Mouse (Mus musculus) G1E (cell line): Measurements from ENCODE around the gene Gm40460. TPM values are rescaled to one million over a fixed set of nuclear protein-coding genes. Genes with fewer than 3 reads are reported as not detected.
"Not testable (repeated sequence)": the region's sequence is repeated elsewhere in the genome, so short reads cannot be mapped to it uniquely, and the experiment has no call there.

ENCODE experiments used
- ATAC-seq: 2 replicates; pipeline ENCODE4 v1.8.0; 2016; ENCODE audit warnings: mild to moderate bottlenecking; ENCODE audit not compliant: insufficient number of reproducible peaks, poor library complexity, low FRiP score, severe bottlenecking; ENCODE audit errors: extremely low read depth
- DNase-seq: peaks from one replicate; pipeline ENCODE4 v3.0.0; 2012; ENCODE audit warnings: low spot score
- H3K27me3 ChIP-seq: 2 replicates; pipeline ENCODE4 v1.6.1; 2012; ENCODE audit warnings: mild to moderate bottlenecking, low read length, inconsistent platforms; ENCODE audit not compliant: insufficient read depth
- H3K36me3 ChIP-seq: replicated peaks from 2 replicates; pipeline ENCODE3; 2012; ENCODE audit warnings: mild to moderate bottlenecking, inconsistent platforms
- H3K4me1 ChIP-seq: 2 replicates; pipeline ENCODE4 v1.6.1; 2012; ENCODE audit warnings: low read depth, low read length, inconsistent platforms, mixed read lengths; ENCODE audit not compliant: insufficient read depth
- H3K4me3 ChIP-seq: 2 replicates; pipeline ENCODE4 v1.5.1; 2012; ENCODE audit warnings: low read depth, mild to moderate bottlenecking, inconsistent platforms, low read length, moderate library complexity, mixed read lengths
- H3K9me3 ChIP-seq: replicated peaks from 2 replicates; pipeline ENCODE4 v1.6.1; 2012; ENCODE audit warnings: inconsistent platforms
- CTCF ChIP-seq: IDR thresholded peaks from 2 replicates; pipeline ENCODE4 v1.5.1; 2012; ENCODE audit warnings: low read depth, low read length, inconsistent platforms, mixed read lengths
- GATA1 ChIP-seq: IDR thresholded peaks from 2 replicates; pipeline ENCODE4 v1.6.1; 2012; ENCODE audit warnings: borderline replicate concordance, low read length, inconsistent platforms, mixed read lengths
- GATA2 ChIP-seq: IDR thresholded peaks from 2 replicates; pipeline ENCODE4 v1.6.1; 2012; ENCODE audit warnings: low read depth, low read length, inconsistent platforms, borderline replicate concordance
- POLR2AphosphoS5 ChIP-seq: IDR thresholded peaks from 2 replicates; pipeline ENCODE4 v1.6.1; 2012; ENCODE audit warnings: low read depth, low read length, inconsistent platforms; ENCODE audit not compliant: insufficient replicate concordance
- TAL1 ChIP-seq: conservative IDR thresholded peaks from 2 replicates; pipeline ENCODE4 v1.6.1; 2012; ENCODE audit warnings: low read depth, low read length, inconsistent platforms, mixed read lengths
- polyA plus RNA-seq: library from polyadenylated mRNA; stranded (reverse); fragments of >175 nt; gene quantifications from 2 replicates; pipeline ENCODE4 v1.2.3, GENCODE M21; 2012
- total RNA-seq, 2 experiments: library from RNA; stranded (forward) in 1 of 2; stranded (reverse) in 1 of 2; fragments of 200-1000 nt in 1 of 2; fragments of >200 nt in 1 of 2; fragmentation: Nextera tagmentation in 1 of 2; gene quantifications; 2 replicates each; pipeline ENCODE4 v1.2.3; 2014 to 2017

Gene Gm40460
- total and polyA plus RNA-seq, 3 experiments: not detected

GRCm38 (mm10) chr7:142211559-142211958 lies 29.3 kb downstream of the Gm40460 start, which contains the start of gene Gm7579:
Gm7579 (plus strand) TSS chr7:142211859.
- Histone ChIP-seq H3K27me3 (peaks cover 7% of the 10 kb centered on the region; the same call in 1 of the 2 replicates), H3K4me3 (no peak within 1 kb of the TSS), H3K36me3 (no peaks in the 10 kb centered on the region), H3K9me3 (no peaks in the 10 kb centered on the region), H3K4me1 (no peaks in the 10 kb centered on the region; the same call in 1 of the 2 replicates)
- no peak for TF ChIP-seq GATA2
- no peak for TF ChIP-seq POLR2AphosphoS5
- no peak for TF ChIP-seq GATA1
- no peak for TF ChIP-seq CTCF
- no peak for TF ChIP-seq TAL1
- ATAC-seq: no peak
- no peak for DNase-seq

- H3K4me1 ChIP-seq, DNase-seq, H3K9me3 ChIP-seq, H3K4me3 ChIP-seq, H3K36me3 ChIP-seq, ATAC-seq, H3K27me3 ChIP-seq: not testable (repeated sequence)
These were observed 34.0 kb downstream of the Gm40460 start for GRCm38 (mm10) chr7:142206891-142207290.

GRCm38 (mm10) chr7:142205488-142205887 lies 35.4 kb downstream of the Gm40460 start:
- Histone ChIP-seq H3K4me3 (no peak overlapping the region), H3K36me3 (no peaks in the 10 kb centered on the region), H3K4me1 (no peaks in the 10 kb centered on the region; the same call in 1 of the 2 replicates), H3K9me3 (no peaks in the 10 kb centered on the region), H3K27me3 (peaks cover 6% of the 10 kb centered on the region)
- no peak for DNase-seq
- no peak for ATAC-seq
- TF ChIP-seq CTCF: no peak
- TF ChIP-seq GATA2: no peak
- TF ChIP-seq POLR2AphosphoS5: no peak
- TF ChIP-seq GATA1: no peak
- no peak for TF ChIP-seq TAL1

GRCm38 (mm10) chr7:142201064-142201463 lies 39.8 kb downstream of the Gm40460 start, which contains the start of gene Krtap5-3:
Krtap5-3 (plus strand) TSS chr7:142201364.
- Histone ChIP-seq H3K4me3 (no peak within 1 kb of the TSS), H3K36me3 (no peaks in the 10 kb centered on the region), H3K9me3 (no peaks in the 10 kb centered on the region), H3K4me1 (no peaks in the 10 kb centered on the region), H3K27me3 (peaks cover 3% of the 10 kb centered on the region)
- ATAC-seq (no peak), DNase-seq (no peak)
- no peak for TF ChIP-seq GATA2
- no peak for TF ChIP-seq POLR2AphosphoS5
- TF ChIP-seq GATA1: no peak
- TF ChIP-seq TAL1: no peak
- no peak for TF ChIP-seq CTCF

- Histone ChIP-seq H3K4me1 (no peaks in the 10 kb centered on the region), H3K27me3 (peaks cover 3% of the 10 kb centered on the region), H3K36me3 (no peaks in the 10 kb centered on the region), H3K9me3 (0 out of 2 replicates have a peak, but pooled peaks cover 2% of the 10 kb centered on the region), H3K4me3 (no peak overlapping the region)
- ATAC-seq: no peak
- TF ChIP-seq GATA1 (no peak), TAL1 (no peak), GATA2 (no peak), CTCF (no peak), POLR2AphosphoS5 (no peak)
- no peak for DNase-seq
These were observed 42.1 kb downstream of the Gm40460 start for GRCm38 (mm10) chr7:142198748-142199147.

Other genes starting within 250 kb of the Gm40460 start
Only the 20 nearest of the 22 such genes appear.
- 23.3 and 25.9 TPM in 2 replicates for gene Mob2, start 180.0 kb downstream of the Gm40460 start, total RNA-seq (2014; fragmentation: Nextera tagmentation)
- 33.9 and 41.5 TPM in 2 replicates for gene Mob2, start 180.0 kb downstream of the Gm40460 start, total RNA-seq (2017)
- 36.3 and 37.1 TPM in 2 replicates for gene Mob2, start 180.0 kb downstream of the Gm40460 start, polyA plus RNA-seq
- gene Dusp8, start 145.2 kb downstream of the Gm40460 start, total RNA-seq (2014; fragmentation: Nextera tagmentation): 2.0 TPM in 1 of 2 replicates, not detected in the other
- gene Dusp8, start 145.2 kb downstream of the Gm40460 start, total RNA-seq (2017): 0.06 and 0.11 TPM in 2 replicates
- 0.01 TPM in 1 of 2 replicates, not detected in the other for gene Dusp8, start 145.2 kb downstream of the Gm40460 start, polyA plus RNA-seq
- not detected in 2 replicates for gene Gm45618, start 120.3 kb downstream of the Gm40460 start, total RNA-seq (2014; fragmentation: Nextera tagmentation)
- gene Gm45618, start 120.3 kb downstream of the Gm40460 start, total RNA-seq (2017): not detected in 2 replicates
- not detected in 2 replicates for gene Gm45618, start 120.3 kb downstream of the Gm40460 start, polyA plus RNA-seq
- gene Gm39115, start 105.0 kb downstream of the Gm40460 start, total RNA-seq (2014; fragmentation: Nextera tagmentation): not detected in 2 replicates
- gene Gm39115, start 105.0 kb downstream of the Gm40460 start, total RNA-seq (2017): not detected in 2 replicates
- gene Gm39115, start 105.0 kb downstream of the Gm40460 start, polyA plus RNA-seq: not detected in 2 replicates
- gene Gm45337, start 96.5 kb downstream of the Gm40460 start, total RNA-seq (2014; fragmentation: Nextera tagmentation): not detected in 2 replicates
- gene Gm45337, start 96.5 kb downstream of the Gm40460 start, total RNA-seq (2017): not detected in 2 replicates
- not detected in 2 replicates for gene Gm45337, start 96.5 kb downstream of the Gm40460 start, polyA plus RNA-seq
- gene Gm29735, start 84.0 kb downstream of the Gm40460 start, total RNA-seq (2014; fragmentation: Nextera tagmentation): not detected in 2 replicates
- gene Gm29735, start 84.0 kb downstream of the Gm40460 start, total RNA-seq (2017): not detected in 2 replicates
- gene Gm29735, start 84.0 kb downstream of the Gm40460 start, polyA plus RNA-seq: not detected in 2 replicates
- not detected in 2 replicates for gene Gm4553, start 75.3 kb downstream of the Gm40460 start, total RNA-seq (2014; fragmentation: Nextera tagmentation)
- gene Gm4553, start 75.3 kb downstream of the Gm40460 start, total RNA-seq (2017): not detected in 2 replicates
- not detected in 2 replicates for gene Gm4553, start 75.3 kb downstream of the Gm40460 start, polyA plus RNA-seq
- not detected in 2 replicates for gene Krtap5-2, start 65.1 kb downstream of the Gm40460 start, total RNA-seq (2014; fragmentation: Nextera tagmentation)
- 0.12 TPM in 1 of 2 replicates, not detected in the other for gene Krtap5-2, start 65.1 kb downstream of the Gm40460 start, total RNA-seq (2017)
- not detected in 2 replicates for gene Krtap5-2, start 65.1 kb downstream of the Gm40460 start, polyA plus RNA-seq
- gene Gm10153, start 50.7 kb downstream of the Gm40460 start, total RNA-seq (2014; fragmentation: Nextera tagmentation): not detected in 2 replicates
- gene Gm10153, start 50.7 kb downstream of the Gm40460 start, total RNA-seq (2017): not detected in 2 replicates
- not detected in 2 replicates for gene Gm10153, start 50.7 kb downstream of the Gm40460 start, polyA plus RNA-seq
- not detected in 2 replicates for gene Krtap5-3, start 39.7 kb downstream of the Gm40460 start, total RNA-seq (2014; fragmentation: Nextera tagmentation)
- gene Krtap5-3, start 39.7 kb downstream of the Gm40460 start, total RNA-seq (2017): not detected in 2 replicates
- not detected in 2 replicates for gene Krtap5-3, start 39.7 kb downstream of the Gm40460 start, polyA plus RNA-seq
- not detected in 2 replicates for gene Gm7579, start 29.2 kb downstream of the Gm40460 start, total RNA-seq (2014; fragmentation: Nextera tagmentation)
- not detected in 2 replicates for gene Gm7579, start 29.2 kb downstream of the Gm40460 start, total RNA-seq (2017)
- not detected in 2 replicates for gene Gm7579, start 29.2 kb downstream of the Gm40460 start, polyA plus RNA-seq
- not detected in 2 replicates for gene Krtap5-5, start 11.1 kb downstream of the Gm40460 start, total RNA-seq (2014; fragmentation: Nextera tagmentation)
- gene Krtap5-5, start 11.1 kb downstream of the Gm40460 start, total RNA-seq (2017): not detected in 2 replicates
- not detected in 2 replicates for gene Krtap5-5, start 11.1 kb downstream of the Gm40460 start, polyA plus RNA-seq
- not detected in 2 replicates for gene Gm2431, start 17.3 kb upstream of the Gm40460 start, total RNA-seq (2014; fragmentation: Nextera tagmentation)
- gene Gm2431, start 17.3 kb upstream of the Gm40460 start, total RNA-seq (2017): not detected in 2 replicates
- not detected in 2 replicates for gene Gm2431, start 17.3 kb upstream of the Gm40460 start, polyA plus RNA-seq
- not detected in 2 replicates for gene Gm4559, start 33.3 kb upstream of the Gm40460 start, total RNA-seq (2014; fragmentation: Nextera tagmentation)
- not detected in 2 replicates for gene Gm4559, start 33.3 kb upstream of the Gm40460 start, total RNA-seq (2017)
- not detected in 2 replicates for gene Gm4559, start 33.3 kb upstream of the Gm40460 start, polyA plus RNA-seq
- gene Krtap5-1, start 56.0 kb upstream of the Gm40460 start, total RNA-seq (2014; fragmentation: Nextera tagmentation): not detected in 2 replicates
- not detected in 2 replicates for gene Krtap5-1, start 56.0 kb upstream of the Gm40460 start, total RNA-seq (2017)
- not detected in 2 replicates for gene Krtap5-1, start 56.0 kb upstream of the Gm40460 start, polyA plus RNA-seq
- gene Krtap5-4, start 62.5 kb upstream of the Gm40460 start, total RNA-seq (2014; fragmentation: Nextera tagmentation): not detected in 2 replicates
- not detected in 2 replicates for gene Krtap5-4, start 62.5 kb upstream of the Gm40460 start, total RNA-seq (2017)
- not detected in 2 replicates for gene Krtap5-4, start 62.5 kb upstream of the Gm40460 start, polyA plus RNA-seq
- not detected in 2 replicates for gene Ifitm10, start 132.7 kb upstream of the Gm40460 start, total RNA-seq (2014; fragmentation: Nextera tagmentation)
- gene Ifitm10, start 132.7 kb upstream of the Gm40460 start, total RNA-seq (2017): 0.81 and 0.93 TPM in 2 replicates
- gene Ifitm10, start 132.7 kb upstream of the Gm40460 start, polyA plus RNA-seq: 0.33 and 0.52 TPM in 2 replicates
- gene Gm49369, start 141.6 kb upstream of the Gm40460 start, total RNA-seq (2014; fragmentation: Nextera tagmentation): not detected in 2 replicates
- 246 and 291 TPM in 2 replicates for gene Gm49369, start 141.6 kb upstream of the Gm40460 start, total RNA-seq (2017)
- 28.2 and 43.6 TPM in 2 replicates for gene Gm49369, start 141.6 kb upstream of the Gm40460 start, polyA plus RNA-seq
- 102 and 133 TPM in 2 replicates for gene Ctsd, start 147.0 kb upstream of the Gm40460 start, total RNA-seq (2014; fragmentation: Nextera tagmentation)
- 1,036 and 1,228 TPM in 2 replicates for gene Ctsd, start 147.0 kb upstream of the Gm40460 start, total RNA-seq (2017)
- gene Ctsd, start 147.0 kb upstream of the Gm40460 start, polyA plus RNA-seq: 43.0 and 64.7 TPM in 2 replicates
- gene Syt8, start 193.8 kb upstream of the Gm40460 start, total RNA-seq (2014; fragmentation: Nextera tagmentation): not detected in 2 replicates
- 2.1 and 3.5 TPM in 2 replicates for gene Syt8, start 193.8 kb upstream of the Gm40460 start, total RNA-seq (2017)
- not detected in 2 replicates for gene Syt8, start 193.8 kb upstream of the Gm40460 start, polyA plus RNA-seq